Mouse (Mus musculus) adrenal gland, postnatal 10 days (tissue): Measurements from ENCODE around the gene Lce3d. TPM values are rescaled to one million over a fixed set of nuclear protein-coding genes. Genes with fewer than 3 reads are reported as not detected.

Experiments
- DNase-seq: peaks from one replicate; pipeline ENCODE4 v3.0.0; 2021; ENCODE audit warnings: mixed read lengths
- long read RNA-seq, 2 experiments: library from polyadenylated mRNA; stranded (forward); transcript quantifications; one replicate each; pipeline ENCODE4 v2.0.0; 2021
- total RNA-seq, 2 experiments: library from RNA; stranded (reverse); gene quantifications; 2 replicates each; pipeline ENCODE4 v1.2.3; 2021

Gene Lce3d
- not detected for total RNA-seq
- long read RNA-seq, experiment 1, result 0 reads
- long read RNA-seq, experiment 2, result 0 reads

GRCm38 (mm10) chr3:92957090-92957489, at the start of gene Lce3d:
TSS of gene Lce3d (plus strand) at chr3:92957390.
- DNase-seq, result no peak

GRCm38 (mm10) chr3:92907571-92907970, 49.6 kb upstream of the Lce3d start:
- DNase-seq, result peak; percentile 19

GRCm38 (mm10) chr3:92920364-92920763, 36.8 kb upstream of the Lce3d start:
- peak; percentile 23 for DNase-seq

GRCm38 (mm10) chr3:92926130-92926529, 31.1 kb upstream of the Lce3d start, which contains the start of gene Lce3a:
TSS of gene Lce3a (minus strand) at chr3:92926230.
- DNase-seq, result no peak

GRCm38 (mm10) chr3:92932679-92933078, 24.5 kb upstream of the Lce3d start, which contains the start of gene Lce3b:
TSS of gene Lce3b (plus strand) at chr3:92932979.
- DNase-seq, result no peak

- DNase-seq, result no peak
Observed at GRCm38 (mm10) chr3:92944186-92944585, 13.0 kb upstream of the Lce3d start, which contains the start of gene Lce3c. TSS of gene Lce3c (plus strand) at chr3:92944486.

GRCm38 (mm10) chr3:92966761-92967160, 9.6 kb downstream of the Lce3d start, which contains the start of gene Lce3e:
TSS of gene Lce3e (plus strand) at chr3:92967061.
- no peak for DNase-seq

GRCm38 (mm10) chr3:92978484-92978883, 21.3 kb downstream of the Lce3d start:
- DNase-seq, result no peak

GRCm38 (mm10) chr3:92991926-92992325, 34.7 kb downstream of the Lce3d start, which contains the start of gene Lce3f:
TSS of gene Lce3f (plus strand) at chr3:92992226.
- DNase-seq, result no peak

- DNase-seq, result peak; percentile 78
Observed at GRCm38 (mm10) chr3:92998691-92999090, 41.5 kb downstream of the Lce3d start.

- DNase-seq, result no peak
Observed at GRCm38 (mm10) chr3:93000621-93001020, 43.4 kb downstream of the Lce3d start.

GRCm38 (mm10) chr3:93002843-93003242, 45.7 kb downstream of the Lce3d start:
- no peak for DNase-seq

Other genes starting within 250 kb of the Lce3d start
- not detected for gene Lce1e, start 248.3 kb upstream of the Lce3d start, total RNA-seq
- gene Lce1f, start 237.0 kb upstream of the Lce3d start, total RNA-seq, result not detected
- not detected for gene Gm38119, start 218.3 kb upstream of the Lce3d start, total RNA-seq
- not detected for gene Lce1g, start 205.1 kb upstream of the Lce3d start, total RNA-seq
- not detected for gene Lce1h, start 192.3 kb upstream of the Lce3d start, total RNA-seq
- not detected for gene Lce1i, start 178.5 kb upstream of the Lce3d start, total RNA-seq
- gene Lce1j, start 166.9 kb upstream of the Lce3d start, total RNA-seq, result not detected
- gene Lce1k, start 149.5 kb upstream of the Lce3d start, total RNA-seq, result not detected
- gene Kprp, start 130.1 kb upstream of the Lce3d start, total RNA-seq, result not detected
- gene Lce1l, start 106.1 kb upstream of the Lce3d start, total RNA-seq, result not detected
- not detected for gene 2310050C09Rik, start 87.2 kb upstream of the Lce3d start, total RNA-seq
- gene Lce3a, start 31.2 kb upstream of the Lce3d start, total RNA-seq, result not detected
- not detected for gene Lce3b, start 24.4 kb upstream of the Lce3d start, total RNA-seq
- not detected for gene Lce3c, start 12.9 kb upstream of the Lce3d start, total RNA-seq
- gene Lce3e, start 9.7 kb downstream of the Lce3d start, total RNA-seq, result not detected
- gene Lce3f, start 34.8 kb downstream of the Lce3d start, total RNA-seq, result not detected
- gene Crct1, start 58.3 kb downstream of the Lce3d start, total RNA-seq, result not detected
- gene Lce1m, start 61.7 kb downstream of the Lce3d start, total RNA-seq, result not detected
- not detected for gene Gm4858, start 111.4 kb downstream of the Lce3d start, total RNA-seq
- not detected for gene Crnn, start 187.4 kb downstream of the Lce3d start, total RNA-seq
- gene Flg2, start 239.9 kb downstream of the Lce3d start, total RNA-seq, result not detected